ENCODE assay signal across 33 mouse cellular contexts in genomic region chr6:128083305-128083704, GRCm38 (mm10).
"Had no signal": no experiment of that assay in that cellular context is flagged by ENCODE, and none has a peak within 500 bp of the region (broad histone marks: within the 10 kb centered on the region; RNA-seq: fewer than 3 reads in every experiment).

No protein-coding gene starts in this region.

- DNase-seq: left cerebral cortex, postnatal 4 days; liver; liver, embryonic 13.5 days; liver, postnatal 0 days; lung, adult 18-20 months; lung, adult 2 months; lung, embryonic 14.5 days; lung, postnatal 10 days; lung, postnatal 14 days; lung, postnatal 36 days; lung, postnatal 4 days; midbrain, embryonic 14.5 days had no signal

- H3K36me3 ChIP-seq: liver, embryonic 12.5 days; liver, embryonic 13.5 days; liver, embryonic 15.5 days; lung, embryonic 15.5 days; midbrain, embryonic 10.5 days; midbrain, embryonic 12.5 days; midbrain, embryonic 13.5 days; midbrain, embryonic 15.5 days; neural tube, embryonic 12.5 days; neural tube, embryonic 13.5 days had no signal

- H3K27ac ChIP-seq: limb, embryonic 10.5 days; limb, embryonic 12.5 days; limb, embryonic 13.5 days; limb, embryonic 15.5 days; liver, embryonic 12.5 days; liver, embryonic 13.5 days; liver, embryonic 14.5 days; liver, embryonic 15.5 days; lung, embryonic 15.5 days; macrophage; midbrain, embryonic 10.5 days; midbrain, embryonic 12.5 days; midbrain, embryonic 13.5 days; midbrain, embryonic 15.5 days; neural tube, embryonic 12.5 days; neural tube, embryonic 13.5 days had no signal

- H3K27me3 ChIP-seq: limb, embryonic 12.5 days; limb, embryonic 13.5 days; limb, embryonic 15.5 days; liver, embryonic 12.5 days; liver, embryonic 13.5 days; liver, embryonic 15.5 days; lung, embryonic 15.5 days; midbrain, embryonic 12.5 days; midbrain, embryonic 13.5 days; midbrain, embryonic 15.5 days; neural tube, embryonic 12.5 days; neural tube, embryonic 13.5 days had no signal

- H3K4me2 ChIP-seq: limb, embryonic 12.5 days; limb, embryonic 13.5 days; limb, embryonic 15.5 days; liver, embryonic 11.5 days; liver, embryonic 12.5 days; liver, embryonic 13.5 days; liver, embryonic 15.5 days; lung, embryonic 14.5 days; lung, embryonic 15.5 days; midbrain, embryonic 11.5 days; midbrain, embryonic 12.5 days; midbrain, embryonic 13.5 days; midbrain, embryonic 15.5 days; neural tube, embryonic 12.5 days; neural tube, embryonic 13.5 days had no signal

- ATAC-seq: liver, embryonic 12.5 days; liver, postnatal 0 days; lung, postnatal 0 days; midbrain, embryonic 13.5 days; midbrain, embryonic 15.5 days; midbrain, embryonic 16.5 days had no signal

- H3K4me3 ChIP-seq: limb, embryonic 10.5 days; limb, embryonic 12.5 days; limb, embryonic 13.5 days; limb, embryonic 15.5 days; liver, embryonic 12.5 days; liver, embryonic 13.5 days; liver, embryonic 15.5 days; lung, embryonic 15.5 days; megakaryocyte, embryonic 14.5 days; midbrain, embryonic 10.5 days; midbrain, embryonic 12.5 days; midbrain, embryonic 13.5 days; midbrain, embryonic 15.5 days; myocyte; neural tube, embryonic 12.5 days; neural tube, embryonic 13.5 days had no signal

- H3K9me3 ChIP-seq: limb, embryonic 10.5 days; limb, embryonic 12.5 days; limb, embryonic 13.5 days; limb, embryonic 15.5 days; liver, embryonic 12.5 days; liver, embryonic 13.5 days; liver, embryonic 15.5 days; lung, embryonic 15.5 days; megakaryocyte, embryonic 14.5 days; midbrain, embryonic 10.5 days; midbrain, embryonic 12.5 days; midbrain, embryonic 13.5 days; midbrain, embryonic 15.5 days; neural tube, embryonic 12.5 days; neural tube, embryonic 13.5 days had no signal

- H3K4me1 ChIP-seq: liver, embryonic 12.5 days; liver, embryonic 13.5 days; liver, embryonic 15.5 days had no signal

- H3K9ac ChIP-seq: limb, embryonic 12.5 days; limb, embryonic 13.5 days; limb, embryonic 15.5 days; liver, embryonic 12.5 days; liver, embryonic 13.5 days; liver, embryonic 14.5 days; liver, embryonic 15.5 days; liver, postnatal 0 days; lung, embryonic 14.5 days; lung, embryonic 15.5 days; midbrain, embryonic 12.5 days; midbrain, embryonic 13.5 days; midbrain, embryonic 15.5 days; neural tube, embryonic 12.5 days; neural tube, embryonic 13.5 days had no signal
